Mouse (Mus musculus): ENCODE results near the gene Gap43. TPM values are rescaled to one million over a fixed set of nuclear protein-coding genes. Genes with fewer than 3 reads are reported as not detected.

The Gap43 gene
- polyA plus RNA-seq, 1 experiment from 2014 or later = 15.9 TPM

- no peak for ATAC-seq (ENCODE audit: low read depth)
- Histone ChIP-seq H3K9ac (ENCODE audit: low read length) (peak overlapping the region; percentile 1; the same call in 1 of the 2 replicates), H3K36me3 (ENCODE audit: control insufficient read depth, insufficient read depth, low read length) (no peaks in the 10 kb centered on the region), H3K4me3 (ENCODE audit: low read length) (peak overlapping the region; percentile 38), H3K9me3 (ENCODE audit: control insufficient read depth, low read length) (no peaks in the 10 kb centered on the region), H3K4me1 (replicated peaks; ENCODE audit: control insufficient read depth, insufficient read depth, low read length) (peaks cover 4% of the 10 kb centered on the region; the same call in 1 of the 2 replicates), H3K4me2 (ENCODE audit: low read depth, low read length) (peak overlapping the region; percentile 58), H3K27ac (ENCODE audit: low read length) (no peak overlapping the region), H3K27me3 (ENCODE audit: control insufficient read depth, insufficient read depth, low read depth, low read length) (peaks cover 21% of the 10 kb centered on the region)
- 2% methylated on average over 10 of the region's 10 CpGs for WGBS
These were observed 939 bp downstream of the Gap43 start for GRCm38 (mm10) chr16:42339512-42339911.

DNA sequence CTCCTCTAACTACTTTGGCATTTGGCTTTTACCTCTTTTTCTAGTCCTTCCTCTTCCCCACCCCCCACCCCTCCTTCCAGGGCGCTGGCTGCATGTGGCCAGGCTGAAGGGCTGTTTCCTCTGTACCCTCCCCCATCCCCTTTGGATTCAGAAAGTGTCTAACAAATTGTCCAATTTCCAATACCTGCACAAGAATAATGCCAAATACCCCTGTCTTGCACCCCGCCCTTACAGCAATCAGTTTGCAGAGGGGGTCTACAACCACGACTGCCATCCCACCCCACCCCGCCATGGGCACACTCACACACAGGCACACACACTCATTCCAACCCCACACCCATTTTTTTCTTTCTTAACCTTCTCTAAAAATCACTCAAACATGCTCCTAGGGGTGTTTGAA lies 1.5 kb downstream of the Gap43 start:
- 14% methylated on average over 4 of the region's 4 CpGs for WGBS
- no peak overlapping the region for H3K27ac ChIP-seq (ENCODE audit: low read length)

GRCm38 (mm10) chr16:42338342-42338741 lies 2.1 kb downstream of the Gap43 start:
- WGBS = 14% methylated on average over 4 of the region's 4 CpGs
- peaks cover 25% of the 10 kb centered on the region for H3K27me3 ChIP-seq (ENCODE audit: control insufficient read depth, insufficient read depth, low read depth, low read length)
- H3K27ac ChIP-seq (ENCODE audit: low read length) = no peak overlapping the region
- no peak overlapping the region for H3K4me3 ChIP-seq (ENCODE audit: low read length)
- H3K9ac ChIP-seq (ENCODE audit: low read length) = no peak overlapping the region
- H3K36me3 ChIP-seq (ENCODE audit: control insufficient read depth, insufficient read depth, low read length) = no peaks in the 10 kb centered on the region
- no peak for ATAC-seq (ENCODE audit: low read depth)
- peaks cover 4% of the 10 kb centered on the region; the same call in 1 of the 2 replicates for H3K4me1 ChIP-seq (replicated peaks; ENCODE audit: control insufficient read depth, insufficient read depth, low read length)
- H3K4me2 ChIP-seq (ENCODE audit: low read depth, low read length) = no peak overlapping the region
- H3K9me3 ChIP-seq (ENCODE audit: control insufficient read depth, low read length) = no peaks in the 10 kb centered on the region

More for the DNA sequence above, 1.5 kb downstream of the Gap43 start:
- Histone ChIP-seq H3K9ac (ENCODE audit: low read length) (peak overlapping the region; percentile 1; the same call in 1 of the 2 replicates), H3K4me3 (ENCODE audit: low read length) (peak overlapping the region; percentile 38), H3K4me2 (ENCODE audit: low read depth, low read length) (peak overlapping the region; percentile 58), H3K9me3 (ENCODE audit: control insufficient read depth, low read length) (no peaks in the 10 kb centered on the region), H3K4me1 (replicated peaks; ENCODE audit: control insufficient read depth, insufficient read depth, low read length) (peaks cover 4% of the 10 kb centered on the region; the same call in 1 of the 2 replicates), H3K36me3 (ENCODE audit: control insufficient read depth, insufficient read depth, low read length) (no peaks in the 10 kb centered on the region), H3K27me3 (ENCODE audit: control insufficient read depth, insufficient read depth, low read depth, low read length) (peaks cover 25% of the 10 kb centered on the region)
- no peak for ATAC-seq (ENCODE audit: low read depth)

DNA sequence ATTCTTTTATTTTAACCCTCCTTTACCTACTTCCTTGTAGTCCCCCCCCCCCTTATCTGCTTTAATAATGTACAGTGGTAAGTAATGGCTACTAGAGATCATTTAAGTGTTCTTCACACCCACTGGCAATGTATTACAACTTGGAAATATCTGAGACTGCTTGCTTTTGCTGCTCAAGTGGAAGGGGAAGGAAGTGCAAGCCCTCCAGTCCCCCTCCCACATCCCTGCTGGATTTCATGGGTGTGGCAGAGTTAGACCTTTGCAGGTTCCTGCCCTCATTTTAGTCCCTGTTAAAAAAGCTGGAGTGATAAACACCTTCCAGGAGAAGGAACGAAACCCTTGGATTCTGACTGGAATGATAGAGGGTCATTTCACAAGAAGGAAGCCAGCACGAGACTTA lies 2.8 kb downstream of the Gap43 start:
- Histone ChIP-seq H3K4me2 (ENCODE audit: low read depth, low read length) (no peak overlapping the region), H3K4me3 (ENCODE audit: low read length) (no peak overlapping the region), H3K27ac (ENCODE audit: low read length) (no peak overlapping the region), H3K4me1 (replicated peaks; ENCODE audit: control insufficient read depth, insufficient read depth, low read length) (peaks cover 4% of the 10 kb centered on the region; the same call in 1 of the 2 replicates), H3K27me3 (ENCODE audit: control insufficient read depth, insufficient read depth, low read depth, low read length) (peaks cover 27% of the 10 kb centered on the region), H3K9ac (ENCODE audit: low read length) (no peak overlapping the region), H3K9me3 (ENCODE audit: control insufficient read depth, low read length) (no peaks in the 10 kb centered on the region), H3K36me3 (ENCODE audit: control insufficient read depth, insufficient read depth, low read length) (no peaks in the 10 kb centered on the region)
- WGBS = 16% methylated on average over 2 of the region's 2 CpGs
- ATAC-seq (ENCODE audit: low read depth) = no peak

DNA sequence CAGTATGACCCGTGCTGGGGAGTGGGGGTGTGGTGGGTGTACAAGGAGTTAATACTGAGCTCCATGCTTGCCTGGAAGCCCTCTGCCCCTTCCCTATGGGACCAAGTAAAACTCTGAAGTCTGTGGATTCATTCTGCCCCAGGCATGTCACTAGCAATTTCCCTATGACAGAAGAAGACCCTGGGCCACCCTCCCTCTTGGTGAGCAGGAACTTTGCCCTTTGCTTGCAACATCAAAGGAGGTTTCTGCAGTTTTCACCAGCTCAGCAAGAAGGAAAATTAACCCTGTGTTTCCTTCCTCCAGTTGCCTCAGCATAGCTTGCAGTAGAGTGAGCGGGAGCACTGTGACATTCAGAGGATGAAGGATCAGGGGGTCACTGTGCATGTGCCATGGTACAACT lies 3.8 kb downstream of the Gap43 start:
- 16% methylated on average over 2 of the region's 2 CpGs for WGBS
- H3K27ac ChIP-seq (ENCODE audit: low read length) = no peak overlapping the region
- ATAC-seq (ENCODE audit: low read depth) = no peak
- no peak overlapping the region for H3K4me3 ChIP-seq (ENCODE audit: low read length)
- peaks cover 4% of the 10 kb centered on the region; the same call in 1 of the 2 replicates for H3K4me1 ChIP-seq (replicated peaks; ENCODE audit: control insufficient read depth, insufficient read depth, low read length)
- no peak overlapping the region for H3K9ac ChIP-seq (ENCODE audit: low read length)
- peaks cover 29% of the 10 kb centered on the region for H3K27me3 ChIP-seq (ENCODE audit: control insufficient read depth, insufficient read depth, low read depth, low read length)
- H3K36me3 ChIP-seq (ENCODE audit: control insufficient read depth, insufficient read depth, low read length) = no peaks in the 10 kb centered on the region
- H3K9me3 ChIP-seq (ENCODE audit: control insufficient read depth, low read length) = no peaks in the 10 kb centered on the region
- H3K4me2 ChIP-seq (ENCODE audit: low read depth, low read length) = no peak overlapping the region

GRCm38 (mm10) chr16:42332321-42332720 lies 8.1 kb downstream of the Gap43 start:
- Histone ChIP-seq H3K9me3 (ENCODE audit: control insufficient read depth, low read length) (no peaks in the 10 kb centered on the region), H3K4me3 (ENCODE audit: low read length) (no peak overlapping the region), H3K4me1 (replicated peaks; ENCODE audit: control insufficient read depth, insufficient read depth, low read length) (no peaks in the 10 kb centered on the region; the same call in 1 of the 2 replicates), H3K4me2 (ENCODE audit: low read depth, low read length) (no peak overlapping the region), H3K9ac (ENCODE audit: low read length) (no peak overlapping the region), H3K27ac (ENCODE audit: low read length) (no peak overlapping the region), H3K27me3 (ENCODE audit: control insufficient read depth, insufficient read depth, low read depth, low read length) (peaks cover 15% of the 10 kb centered on the region), H3K36me3 (ENCODE audit: control insufficient read depth, insufficient read depth, low read length) (no peaks in the 10 kb centered on the region)
- WGBS = 10% methylated on average over 4 of the region's 4 CpGs
- no peak for ATAC-seq (ENCODE audit: low read depth)

DNA sequence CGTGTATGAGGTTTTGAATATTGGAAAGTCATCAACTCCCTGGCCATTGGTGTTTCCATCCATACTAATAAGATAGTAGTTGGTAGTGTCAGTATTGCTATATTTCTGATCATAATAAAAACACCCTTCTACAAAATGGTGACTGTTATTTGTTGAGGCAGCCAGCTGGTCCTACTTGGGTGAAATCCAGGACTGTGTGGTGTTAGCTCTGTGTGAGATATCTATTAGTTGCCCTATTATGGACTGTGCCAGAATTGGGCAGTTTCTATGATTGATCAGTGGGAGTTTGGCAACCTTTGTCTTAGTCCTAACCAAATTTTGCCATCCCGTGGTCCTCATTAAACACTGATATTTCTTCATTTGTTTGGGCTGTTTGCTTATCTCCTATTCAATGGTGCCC lies 14.3 kb downstream of the Gap43 start:
- H3K9me3 ChIP-seq (ENCODE audit: control insufficient read depth, low read length) = no peaks in the 10 kb centered on the region
- H3K4me1 ChIP-seq (replicated peaks; ENCODE audit: control insufficient read depth, insufficient read depth, low read length) = no peaks in the 10 kb centered on the region
- no peaks in the 10 kb centered on the region for H3K36me3 ChIP-seq (ENCODE audit: control insufficient read depth, insufficient read depth, low read length)
- no peak overlapping the region for H3K4me2 ChIP-seq (ENCODE audit: low read depth, low read length)
- no peak overlapping the region for H3K27ac ChIP-seq (ENCODE audit: low read length)
- 55% methylated on average over 2 of the region's 2 CpGs for WGBS
- ATAC-seq (ENCODE audit: low read depth) = no peak
- no peak overlapping the region for H3K9ac ChIP-seq (ENCODE audit: low read length)
- H3K4me3 ChIP-seq (ENCODE audit: low read length) = no peak overlapping the region
- H3K27me3 ChIP-seq (ENCODE audit: control insufficient read depth, insufficient read depth, low read depth, low read length) = no peaks in the 10 kb centered on the region

- ATAC-seq (ENCODE audit: low read depth) = no peak
- H3K9ac ChIP-seq (ENCODE audit: low read length) = no peak overlapping the region
- H3K9me3 ChIP-seq (ENCODE audit: control insufficient read depth, low read length) = no peaks in the 10 kb centered on the region
- no peak overlapping the region for H3K4me2 ChIP-seq (ENCODE audit: low read depth, low read length)
- no peaks in the 10 kb centered on the region for H3K27me3 ChIP-seq (ENCODE audit: control insufficient read depth, insufficient read depth, low read depth, low read length)
- H3K4me3 ChIP-seq (ENCODE audit: low read length) = no peak overlapping the region
- no peaks in the 10 kb centered on the region for H3K4me1 ChIP-seq (replicated peaks; ENCODE audit: control insufficient read depth, insufficient read depth, low read length)
- no peak overlapping the region for H3K27ac ChIP-seq (ENCODE audit: low read length)
- no peaks in the 10 kb centered on the region for H3K36me3 ChIP-seq (ENCODE audit: control insufficient read depth, insufficient read depth, low read length)
These were observed 14.9 kb downstream of the Gap43 start for GRCm38 (mm10) chr16:42325536-42325935.

DNA sequence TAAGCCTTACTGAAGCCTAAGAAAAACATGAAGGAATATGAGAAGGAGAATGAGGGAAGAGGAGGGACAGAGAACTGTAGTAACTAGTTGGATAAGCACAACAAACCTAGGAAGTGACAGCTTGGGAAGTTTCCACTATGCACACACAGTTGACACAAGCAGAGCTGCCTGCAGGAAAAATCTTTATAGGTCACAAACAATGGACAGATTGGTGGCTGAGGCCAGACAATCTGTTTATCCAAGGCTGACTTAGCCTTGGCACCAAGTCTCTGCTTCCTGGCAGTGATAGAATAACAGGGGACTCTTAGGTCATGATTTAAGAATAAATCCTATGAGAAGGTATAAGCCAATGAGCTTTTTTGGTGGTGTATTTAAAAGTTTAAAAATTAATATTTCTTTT lies 20.6 kb downstream of the Gap43 start:
- ATAC-seq (ENCODE audit: low read depth) = peak; percentile 71
- Histone ChIP-seq H3K27me3 (ENCODE audit: control insufficient read depth, insufficient read depth, low read depth, low read length) (no peaks in the 10 kb centered on the region), H3K4me2 (ENCODE audit: low read depth, low read length) (no peak overlapping the region), H3K9ac (ENCODE audit: low read length) (no peak overlapping the region), H3K27ac (ENCODE audit: low read length) (peak overlapping the region; percentile 72), H3K9me3 (ENCODE audit: control insufficient read depth, low read length) (no peaks in the 10 kb centered on the region), H3K4me3 (ENCODE audit: low read length) (no peak overlapping the region), H3K4me1 (replicated peaks; ENCODE audit: control insufficient read depth, insufficient read depth, low read length) (no peaks in the 10 kb centered on the region), H3K36me3 (ENCODE audit: control insufficient read depth, insufficient read depth, low read length) (no peaks in the 10 kb centered on the region)

- Histone ChIP-seq H3K9me3 (ENCODE audit: control insufficient read depth, low read length) (no peaks in the 10 kb centered on the region), H3K4me2 (ENCODE audit: low read depth, low read length) (no peak overlapping the region), H3K4me1 (replicated peaks; ENCODE audit: control insufficient read depth, insufficient read depth, low read length) (no peaks in the 10 kb centered on the region), H3K9ac (ENCODE audit: low read length) (no peak overlapping the region), H3K27ac (ENCODE audit: low read length) (peak overlapping the region; percentile 72), H3K36me3 (ENCODE audit: control insufficient read depth, insufficient read depth, low read length) (no peaks in the 10 kb centered on the region), H3K4me3 (ENCODE audit: low read length) (no peak overlapping the region), H3K27me3 (ENCODE audit: control insufficient read depth, insufficient read depth, low read depth, low read length) (no peaks in the 10 kb centered on the region)
- WGBS = 62% methylated on average over 5 of the region's 5 CpGs
- ATAC-seq (ENCODE audit: low read depth) = no peak
These were observed 21.1 kb downstream of the Gap43 start for GRCm38 (mm10) chr16:42319365-42319764.

Data from lung, embryonic 16.5 days (tissue).